Mouse (Mus musculus): ENCODE data around the gene Panx3. TPM values are rescaled to one million over a fixed set of nuclear protein-coding genes. Genes with fewer than 3 reads are reported as not detected.

The Panx3 gene
- polyA plus RNA-seq, 1 experiment from 2014 or later = 0.10 TPM

DNA sequence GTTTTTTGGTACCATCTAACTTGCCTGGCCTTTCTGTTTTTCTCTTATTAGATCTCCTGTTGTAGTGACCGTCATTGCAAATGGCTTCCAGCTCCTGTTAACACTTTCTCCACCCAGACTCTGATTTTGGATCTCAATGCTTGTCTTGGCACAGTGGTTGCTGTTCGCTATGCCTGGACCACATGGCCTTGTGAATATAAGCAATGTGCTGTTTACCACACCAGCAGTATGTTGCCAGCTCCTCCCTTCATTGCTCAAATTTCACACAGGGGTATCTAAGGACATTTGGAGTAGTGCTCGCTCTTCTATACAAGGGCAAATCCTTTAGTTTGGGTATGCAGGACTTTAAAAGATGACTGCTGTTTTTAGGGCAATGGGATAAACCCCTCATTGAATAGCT lies 22.8 kb downstream of the Panx3 start:
- no peak overlapping the region for H3K4me2 ChIP-seq
- H3K27ac ChIP-seq (ENCODE audit: low read depth, low read length) = no peak overlapping the region
- ATAC-seq (ENCODE audit: low FRiP score) (no peak), DNase-seq (ENCODE audit: low spot score, missing footprints) (peak; percentile 49)
- WGBS = 90% methylated on average over 3 of the region's 3 CpGs
- no peaks in the 10 kb centered on the region for H3K4me1 ChIP-seq (ENCODE audit: control insufficient read depth, insufficient read depth, low read length)
- H3K4me3 ChIP-seq (ENCODE audit: low read depth, low read length) = no peak overlapping the region
- H3K9ac ChIP-seq (ENCODE audit: low read length) = no peak overlapping the region
- H3K27me3 ChIP-seq (ENCODE audit: control insufficient read depth, insufficient read depth, low read length) = no peaks in the 10 kb centered on the region
- peaks cover 14% of the 10 kb centered on the region for H3K36me3 ChIP-seq (ENCODE audit: control insufficient read depth, insufficient read depth, low read length)
- no peaks in the 10 kb centered on the region for H3K9me3 ChIP-seq (ENCODE audit: control insufficient read depth, low read length)

- Histone ChIP-seq H3K4me1 (ENCODE audit: control insufficient read depth, insufficient read depth, low read length) (no peaks in the 10 kb centered on the region), H3K36me3 (ENCODE audit: control insufficient read depth, insufficient read depth, low read length) (no peaks in the 10 kb centered on the region), H3K9ac (ENCODE audit: low read length) (no peak overlapping the region), H3K4me2 (no peak overlapping the region), H3K27ac (ENCODE audit: low read depth, low read length) (no peak overlapping the region), H3K27me3 (ENCODE audit: control insufficient read depth, insufficient read depth, low read length) (no peaks in the 10 kb centered on the region), H3K9me3 (ENCODE audit: control insufficient read depth, low read length) (no peaks in the 10 kb centered on the region), H3K4me3 (ENCODE audit: low read depth, low read length) (no peak overlapping the region)
- DNase-seq (ENCODE audit: low spot score, missing footprints) (no peak), ATAC-seq (ENCODE audit: low FRiP score) (no peak)
- 79% methylated on average over 3 of the region's 3 CpGs for WGBS
Measured at GRCm38 (mm10) chr9:37638721-37639120, 30.3 kb downstream of the Panx3 start.

DNA sequence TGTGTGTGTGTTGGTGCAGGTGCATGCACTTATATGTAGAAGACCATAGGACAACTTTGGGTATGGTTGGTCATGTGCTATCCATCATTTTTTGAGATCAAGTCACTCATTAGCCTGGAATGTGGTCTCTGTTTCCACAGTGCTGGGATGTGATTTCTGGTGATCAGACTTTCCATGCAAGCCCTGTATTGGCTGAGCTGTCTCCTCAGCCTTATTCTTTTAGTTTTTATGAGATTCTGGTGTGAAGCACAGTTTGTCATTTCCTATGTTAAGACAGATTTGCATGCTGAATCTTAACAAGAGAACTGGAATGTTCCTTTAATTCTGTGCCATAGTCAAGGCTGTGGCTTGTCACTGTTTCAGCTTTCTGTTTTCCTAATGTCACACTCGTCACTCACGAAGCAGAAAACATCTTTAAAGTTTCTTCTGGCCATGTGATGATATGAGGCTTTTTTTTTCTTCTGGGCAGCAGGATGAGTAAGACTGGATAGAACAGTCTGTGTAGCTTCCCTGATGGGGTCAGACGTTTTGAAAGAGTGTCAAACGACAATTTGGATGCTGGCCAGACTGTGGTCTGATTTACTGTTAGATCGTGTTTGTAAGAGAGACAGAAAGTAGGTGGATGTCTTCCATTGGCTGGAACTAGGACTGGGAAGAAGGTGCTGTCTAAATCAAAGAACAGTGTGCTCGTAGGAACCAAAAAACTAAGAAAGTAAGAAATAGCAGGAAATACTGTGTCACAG lies 32.1 kb downstream of the Panx3 start:
- Histone ChIP-seq H3K9ac (ENCODE audit: low read length) (no peak overlapping the region), H3K27ac (ENCODE audit: low read depth, low read length) (no peak overlapping the region), H3K4me1 (ENCODE audit: control insufficient read depth, insufficient read depth, low read length) (no peaks in the 10 kb centered on the region), H3K4me3 (ENCODE audit: low read depth, low read length) (no peak overlapping the region), H3K4me2 (no peak overlapping the region), H3K36me3 (ENCODE audit: control insufficient read depth, insufficient read depth, low read length) (no peaks in the 10 kb centered on the region), H3K9me3 (ENCODE audit: control insufficient read depth, low read length) (no peaks in the 10 kb centered on the region), H3K27me3 (ENCODE audit: control insufficient read depth, insufficient read depth, low read length) (no peaks in the 10 kb centered on the region)
- ATAC-seq (ENCODE audit: low FRiP score) = no peak
- WGBS = 72% methylated on average over 6 of the region's 6 CpGs
- DNase-seq (ENCODE audit: low spot score, missing footprints) = no peak

GRCm38 (mm10) chr9:37636335-37636734 lies 32.7 kb downstream of the Panx3 start:
- no peaks in the 10 kb centered on the region for H3K36me3 ChIP-seq (ENCODE audit: control insufficient read depth, insufficient read depth, low read length)
- no peak overlapping the region for H3K4me3 ChIP-seq (ENCODE audit: low read depth, low read length)
- ATAC-seq (ENCODE audit: low FRiP score) = peak; percentile 46; the same call in 1 of the 2 replicates
- 24% methylated on average over 7 of the region's 7 CpGs for WGBS
- H3K27me3 ChIP-seq (ENCODE audit: control insufficient read depth, insufficient read depth, low read length) = no peaks in the 10 kb centered on the region
- no peak overlapping the region for H3K4me2 ChIP-seq
- DNase-seq (ENCODE audit: low spot score, missing footprints) = peak; percentile 91
- H3K4me1 ChIP-seq (ENCODE audit: control insufficient read depth, insufficient read depth, low read length) = no peaks in the 10 kb centered on the region
- H3K9me3 ChIP-seq (ENCODE audit: control insufficient read depth, low read length) = no peaks in the 10 kb centered on the region
- no peak overlapping the region for H3K27ac ChIP-seq (ENCODE audit: low read depth, low read length)
- H3K9ac ChIP-seq (ENCODE audit: low read length) = no peak overlapping the region

DNA sequence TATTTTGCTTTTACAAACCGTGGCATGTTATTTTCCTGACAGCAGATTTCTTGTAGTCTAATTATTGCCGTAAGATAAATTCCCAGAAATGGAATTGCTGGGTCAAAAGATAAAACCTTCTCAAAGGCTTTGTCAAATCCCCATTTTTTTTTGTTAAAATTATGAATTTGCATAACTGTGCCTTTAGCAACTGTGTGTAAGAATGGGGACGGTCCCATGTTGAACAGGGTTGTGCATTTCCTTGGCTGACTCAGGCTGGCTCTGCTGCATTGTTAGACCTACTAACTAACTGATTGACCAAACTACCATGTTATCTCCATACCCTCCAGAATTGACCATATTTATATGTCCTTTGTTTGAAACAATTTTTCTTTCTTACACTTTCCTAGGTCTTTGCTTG lies 34.8 kb downstream of the Panx3 start:
- Histone ChIP-seq H3K9ac (ENCODE audit: low read length) (no peak overlapping the region), H3K27me3 (ENCODE audit: control insufficient read depth, insufficient read depth, low read length) (no peaks in the 10 kb centered on the region), H3K9me3 (ENCODE audit: control insufficient read depth, low read length) (no peaks in the 10 kb centered on the region), H3K4me2 (no peak overlapping the region), H3K4me1 (ENCODE audit: control insufficient read depth, insufficient read depth, low read length) (no peaks in the 10 kb centered on the region), H3K27ac (ENCODE audit: low read depth, low read length) (no peak overlapping the region), H3K36me3 (ENCODE audit: control insufficient read depth, insufficient read depth, low read length) (no peaks in the 10 kb centered on the region), H3K4me3 (ENCODE audit: low read depth, low read length) (no peak overlapping the region)
- no peak for DNase-seq (ENCODE audit: low spot score, missing footprints)
- no peak for ATAC-seq (ENCODE audit: low FRiP score)
- 92% methylated on average over 3 of the region's 3 CpGs for WGBS

- DNase-seq (ENCODE audit: low spot score, missing footprints) (no peak), ATAC-seq (ENCODE audit: low FRiP score) (no peak)
- 87% methylated on average over 2 of the region's 2 CpGs for WGBS
- Histone ChIP-seq H3K36me3 (ENCODE audit: control insufficient read depth, insufficient read depth, low read length) (no peaks in the 10 kb centered on the region), H3K27me3 (ENCODE audit: control insufficient read depth, insufficient read depth, low read length) (no peaks in the 10 kb centered on the region), H3K4me1 (ENCODE audit: control insufficient read depth, insufficient read depth, low read length) (no peaks in the 10 kb centered on the region), H3K4me3 (ENCODE audit: low read depth, low read length) (no peak overlapping the region), H3K4me2 (no peak overlapping the region), H3K9me3 (ENCODE audit: control insufficient read depth, low read length) (no peaks in the 10 kb centered on the region), H3K9ac (ENCODE audit: low read length) (no peak overlapping the region), H3K27ac (ENCODE audit: low read depth, low read length) (no peak overlapping the region)
Measured at GRCm38 (mm10) chr9:37632305-37632704, 36.7 kb downstream of the Panx3 start.

GRCm38 (mm10) chr9:37629941-37630340 lies 39.1 kb downstream of the Panx3 start:
- no peak overlapping the region for H3K4me2 ChIP-seq
- 92% methylated on average over 2 of the region's 2 CpGs for WGBS
- no peaks in the 10 kb centered on the region for H3K9me3 ChIP-seq (ENCODE audit: control insufficient read depth, low read length)
- H3K27ac ChIP-seq (ENCODE audit: low read depth, low read length) = no peak overlapping the region
- ATAC-seq (ENCODE audit: low FRiP score) (no peak), DNase-seq (ENCODE audit: low spot score, missing footprints) (no peak)
- H3K9ac ChIP-seq (ENCODE audit: low read length) = no peak overlapping the region
- no peaks in the 10 kb centered on the region for H3K27me3 ChIP-seq (ENCODE audit: control insufficient read depth, insufficient read depth, low read length)
- H3K36me3 ChIP-seq (ENCODE audit: control insufficient read depth, insufficient read depth, low read length) = no peaks in the 10 kb centered on the region
- no peak overlapping the region for H3K4me3 ChIP-seq (ENCODE audit: low read depth, low read length)
- peaks cover 12% of the 10 kb centered on the region; the same call in 1 of the 2 replicates for H3K4me1 ChIP-seq (ENCODE audit: control insufficient read depth, insufficient read depth, low read length)

- no peaks in the 10 kb centered on the region for H3K36me3 ChIP-seq (ENCODE audit: control insufficient read depth, insufficient read depth, low read length)
- WGBS = 39% methylated on average over 4 of the region's 4 CpGs
- H3K27me3 ChIP-seq (ENCODE audit: control insufficient read depth, insufficient read depth, low read length) = no peaks in the 10 kb centered on the region
- no peak overlapping the region for H3K27ac ChIP-seq (ENCODE audit: low read depth, low read length)
- peaks cover 12% of the 10 kb centered on the region; the same call in 1 of the 2 replicates for H3K4me1 ChIP-seq (ENCODE audit: control insufficient read depth, insufficient read depth, low read length)
- no peak overlapping the region for H3K9ac ChIP-seq (ENCODE audit: low read length)
- no peak overlapping the region for H3K4me3 ChIP-seq (ENCODE audit: low read depth, low read length)
- DNase-seq (ENCODE audit: low spot score, missing footprints) (no peak), ATAC-seq (ENCODE audit: low FRiP score) (no peak)
- no peaks in the 10 kb centered on the region for H3K9me3 ChIP-seq (ENCODE audit: control insufficient read depth, low read length)
- no peak overlapping the region for H3K4me2 ChIP-seq
Measured at GRCm38 (mm10) chr9:37628581-37628980, 40.5 kb downstream of the Panx3 start.

DNA sequence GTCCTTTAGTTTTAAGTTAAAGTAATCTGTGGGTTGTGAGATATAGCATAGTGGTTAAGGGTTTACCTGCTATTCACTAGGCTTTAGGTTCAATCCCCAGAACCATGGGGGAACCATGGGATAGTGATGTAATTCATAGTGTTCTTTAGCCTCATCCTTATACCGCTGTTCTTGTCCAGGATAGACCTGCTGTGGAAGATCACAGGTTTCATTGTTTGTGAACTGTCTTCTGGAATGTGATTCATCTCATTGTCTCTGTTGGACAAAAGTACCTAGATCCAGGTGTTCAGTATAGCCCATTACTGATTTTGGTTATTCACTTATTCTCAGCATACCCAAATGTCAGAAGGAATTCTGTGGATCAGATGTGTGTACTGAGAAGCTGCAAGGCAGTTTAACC lies 41.8 kb downstream of the Panx3 start:
- H3K27ac ChIP-seq (ENCODE audit: low read depth, low read length) = no peak overlapping the region
- H3K4me2 ChIP-seq = no peak overlapping the region
- ATAC-seq (ENCODE audit: low FRiP score) = no peak
- WGBS = 100% methylated on average over 1 of the region's 1 CpGs
- H3K9ac ChIP-seq (ENCODE audit: low read length) = no peak overlapping the region
- no peaks in the 10 kb centered on the region for H3K27me3 ChIP-seq (ENCODE audit: control insufficient read depth, insufficient read depth, low read length)
- H3K36me3 ChIP-seq (ENCODE audit: control insufficient read depth, insufficient read depth, low read length) = no peaks in the 10 kb centered on the region
- H3K4me1 ChIP-seq (ENCODE audit: control insufficient read depth, insufficient read depth, low read length) = peaks cover 12% of the 10 kb centered on the region; the same call in 1 of the 2 replicates
- H3K9me3 ChIP-seq (ENCODE audit: control insufficient read depth, low read length) = no peaks in the 10 kb centered on the region
- DNase-seq (ENCODE audit: low spot score, missing footprints) = no peak
- H3K4me3 ChIP-seq (ENCODE audit: low read depth, low read length) = no peak overlapping the region
